Mouse (Mus musculus): ENCODE results near the gene Aqp7.

Gene Aqp7

DNA sequence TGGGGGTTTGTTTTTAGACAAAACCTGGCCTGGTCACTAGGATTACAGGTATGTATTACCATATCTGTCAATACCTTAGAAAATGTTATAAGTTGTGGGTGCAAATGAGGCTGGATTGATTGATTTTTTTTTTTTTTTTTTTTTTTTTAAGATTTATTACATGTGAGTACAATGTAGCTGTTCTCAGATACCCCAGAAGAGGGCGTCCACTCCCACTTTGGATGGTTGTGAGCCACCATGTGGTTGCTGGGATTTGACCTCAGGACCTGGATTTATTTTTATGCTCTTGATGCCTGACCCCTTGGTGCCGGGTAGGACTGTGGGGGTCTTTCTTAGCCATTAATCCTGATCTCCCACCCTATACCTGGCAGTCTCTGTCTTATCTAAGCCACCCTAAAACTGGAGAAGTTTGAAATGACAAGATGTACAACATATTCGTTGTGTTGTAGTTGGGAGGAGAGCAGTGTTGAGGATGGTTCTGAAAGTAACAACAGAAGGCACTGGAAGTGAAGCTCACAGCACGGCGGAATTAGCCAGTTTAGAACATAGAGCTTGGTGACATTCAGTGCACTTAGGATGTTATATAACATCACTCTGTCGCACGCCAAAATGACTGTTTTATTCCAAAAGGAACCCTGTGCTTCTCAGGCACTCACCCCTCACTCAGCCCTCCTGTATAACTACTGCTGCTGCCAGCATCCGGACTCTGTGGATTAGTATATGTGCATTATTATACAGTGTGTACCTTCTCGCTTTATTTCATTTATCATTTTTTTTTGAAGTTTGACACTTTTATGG is 46.9 kb downstream of the Aqp7 start:
- DNase-seq (ENCODE audit: low spot score in 2 of 2) = peak in 1 of 2 experiments; percentile 20

DNA sequence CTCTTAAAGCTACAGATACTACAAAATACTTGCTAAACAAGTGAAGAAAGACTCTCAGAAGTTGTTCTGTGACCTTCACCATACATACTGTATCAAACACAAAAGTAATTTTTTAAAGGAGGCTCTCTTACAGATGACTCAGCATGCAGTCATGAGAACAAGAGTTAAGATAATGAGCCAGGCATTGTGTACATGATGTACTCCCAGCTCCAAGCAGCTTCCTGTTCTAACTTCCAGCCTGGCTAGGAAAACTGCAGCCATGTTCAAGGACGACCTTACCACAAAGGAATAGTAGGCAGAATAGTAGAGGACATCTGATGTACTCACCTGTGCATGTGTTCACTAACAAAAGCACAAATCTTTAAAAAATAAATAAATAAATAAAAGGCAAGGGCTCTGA is 47.7 kb downstream of the Aqp7 start:
- DNase-seq (ENCODE audit: low spot score in 2 of 2) = no peak

DNA sequence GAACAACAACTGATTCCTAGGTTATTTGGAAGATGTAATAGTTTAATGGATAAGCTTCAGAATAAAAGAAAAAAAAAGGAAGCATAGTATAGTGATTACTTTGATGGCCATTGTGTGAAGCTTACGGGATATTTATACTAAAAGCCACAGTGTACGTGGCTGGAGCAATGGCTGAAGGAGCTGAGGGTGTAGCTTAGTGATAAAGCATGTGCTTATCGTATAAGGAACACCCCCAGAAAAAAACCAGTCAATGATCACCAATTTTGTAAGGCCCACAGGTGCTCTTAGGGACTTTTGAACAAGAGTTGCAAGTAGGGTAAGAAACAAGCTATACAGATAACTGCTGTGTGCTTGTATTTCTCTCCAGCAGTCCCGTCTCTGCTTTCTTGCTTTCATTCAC is 50.0 kb downstream of the Aqp7 start:
- no peak for DNase-seq (ENCODE audit: low spot score in 2 of 2)

DNA sequence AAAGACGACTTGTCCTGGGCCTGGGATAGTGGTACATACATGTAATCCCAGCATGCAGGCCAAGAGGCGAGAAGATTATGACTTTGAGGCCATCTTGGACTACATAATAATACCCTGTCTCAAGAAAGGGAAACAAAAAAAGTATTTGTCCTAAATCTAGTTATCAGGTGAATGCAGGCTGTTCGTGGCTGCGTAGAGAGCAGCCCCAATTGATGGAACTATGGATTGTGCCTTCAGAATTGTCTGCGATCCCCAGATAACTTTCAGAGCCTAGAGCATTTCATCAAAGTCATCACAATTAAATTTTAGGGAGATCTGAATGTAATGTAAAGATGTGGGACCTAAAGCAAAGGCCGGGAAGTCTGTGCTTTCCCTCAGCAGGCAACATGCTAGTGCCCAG is 51.6 kb downstream of the Aqp7 start:
- no peak for DNase-seq (ENCODE audit: low spot score in 2 of 2)

DNA sequence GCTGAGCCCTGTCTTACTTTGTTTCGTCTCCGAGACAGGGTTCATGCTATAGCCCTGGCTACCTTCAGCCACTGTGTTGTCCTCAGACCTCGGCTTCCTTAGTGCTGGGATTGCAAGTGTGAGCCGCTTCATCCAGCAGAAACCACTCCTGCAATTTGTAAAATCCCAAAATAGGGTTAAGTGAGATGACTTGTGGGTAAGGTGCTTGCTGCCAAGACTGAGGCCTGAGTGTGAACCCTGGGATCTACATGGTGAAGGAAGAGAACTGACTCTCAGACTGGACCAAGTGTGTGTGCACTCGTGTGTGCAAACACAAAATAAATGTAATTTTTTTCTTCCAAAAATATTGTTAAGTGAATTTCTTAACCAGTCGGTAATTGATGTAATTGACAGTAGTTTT is 58.3 kb downstream of the Aqp7 start:
- no peak for DNase-seq (ENCODE audit: low spot score in 2 of 2)

DNA sequence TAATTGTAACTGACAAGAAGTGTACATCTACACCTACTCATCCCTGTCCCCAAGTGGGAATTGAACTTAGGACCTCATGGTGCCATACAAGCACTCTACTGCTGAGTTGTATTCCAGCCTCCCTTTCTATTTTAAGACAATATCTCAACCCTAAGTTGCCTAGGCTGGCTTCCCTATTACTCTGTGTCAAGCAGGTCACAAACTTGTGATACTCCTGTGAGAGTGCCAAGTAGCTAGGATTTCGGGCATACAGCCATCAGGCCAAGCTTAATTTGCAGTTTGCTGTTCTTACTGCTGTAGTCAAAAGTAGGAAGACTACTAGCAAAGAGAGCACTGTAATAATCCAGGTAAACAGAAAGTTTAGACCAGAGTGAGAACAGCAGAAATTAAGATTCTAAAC is 64.3 kb downstream of the Aqp7 start:
- no peak for DNase-seq (ENCODE audit: low spot score in 2 of 2)
